Mouse (Mus musculus) bone marrow, adult 2 months (tissue): ENCODE measurements around the gene Pea15a. TPM values are rescaled to one million over a fixed set of nuclear protein-coding genes. Genes with fewer than 3 reads are reported as not detected.

Experiments
- H3K27ac ChIP-seq: fragments of 200-500 bp; 2 replicates; pipeline ENCODE4 v1.5.1; 2012; ENCODE audit warnings: low read depth, mild to moderate bottlenecking, control low read depth, inconsistent platforms, low read length; ENCODE audit not compliant: control insufficient read depth, poor library complexity, insufficient read depth
- H3K4me1 ChIP-seq: fragments of 200-500 bp; 2 replicates; pipeline ENCODE4 v1.6.1; 2011; ENCODE audit warnings: low read length; ENCODE audit not compliant: control insufficient read depth, insufficient read depth
- H3K4me3 ChIP-seq: fragments of 200-500 bp; replicated peaks from 2 replicates; pipeline ENCODE3; 2011; ENCODE audit warnings: mild to moderate bottlenecking, low read depth, low read length, control low read depth; ENCODE audit not compliant: control insufficient read depth
- CTCF ChIP-seq: fragments of 200-500 bp; IDR thresholded peaks from 2 replicates; pipeline ENCODE4 v1.5.1; 2011; ENCODE audit warnings: low read length, control low read depth; ENCODE audit not compliant: control insufficient read depth, insufficient read depth
- POLR2A ChIP-seq: fragments of 200-500 bp; IDR thresholded peaks from 2 replicates; pipeline ENCODE4 v1.6.1; 2011; ENCODE audit warnings: low read depth, mild to moderate bottlenecking, control low read depth, low read length, borderline replicate concordance; ENCODE audit not compliant: control insufficient read depth
- WGBS: fragments of 180-500 bp; shearing (Covaris S2); methylation state at CpG from one replicate; pipeline ENCODE4 v1.1.7; 2018; 5-methylcytosine and 5-hydroxymethylcytosine counted together
- polyA plus RNA-seq: library from polyadenylated mRNA; stranded (reverse); fragments of >200 nt; gene quantifications from 2 replicates; pipeline ENCODE4 v1.2.4, GENCODE M21; 2011; ENCODE audit warnings: low replicate concordance; ENCODE audit not compliant: missing spikeins, insufficient read depth, insufficient read length

The Pea15a gene
- polyA plus RNA-seq, 1 experiment: 28.0 TPM

DNA sequence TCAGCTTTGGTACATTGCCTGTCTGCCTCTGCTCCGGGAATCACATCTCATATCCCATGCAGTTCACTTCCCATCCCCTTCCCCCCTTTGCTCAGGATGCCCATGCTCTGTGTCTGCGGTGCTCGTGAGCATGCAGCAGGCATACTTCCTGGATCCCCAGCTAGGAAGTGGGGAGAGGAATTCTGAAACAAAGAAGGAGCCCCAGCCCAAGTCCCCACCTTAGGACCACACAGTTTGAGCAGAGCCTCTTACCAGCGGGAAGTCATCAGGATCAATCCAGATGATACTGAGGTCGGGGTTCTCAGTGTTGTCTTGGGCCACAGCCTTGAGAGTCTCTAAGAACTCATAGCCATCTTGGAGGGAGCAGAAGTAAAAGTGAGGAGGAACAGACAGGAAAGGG, 6.2 kb upstream of the Pea15a start:
- 74% methylated on average over 5 of the region's 5 CpGs for WGBS
- H3K27ac ChIP-seq: no peak overlapping the region
- TF ChIP-seq CTCF (no peak), POLR2A (no peak)
- H3K4me1 ChIP-seq: no peaks in the 10 kb centered on the region
- no peak overlapping the region for H3K4me3 ChIP-seq

GRCm38 (mm10) chr1:172207111-172207584, 544 bp upstream of the Pea15a start:
- WGBS: 39% methylated on average over 7 of the region's 7 CpGs
- H3K27ac ChIP-seq: no peak overlapping the region
- no peak for TF ChIP-seq POLR2A
- TF ChIP-seq CTCF: no peak
- H3K4me1 ChIP-seq: no peaks in the 10 kb centered on the region
- no peak overlapping the region for H3K4me3 ChIP-seq

DNA sequence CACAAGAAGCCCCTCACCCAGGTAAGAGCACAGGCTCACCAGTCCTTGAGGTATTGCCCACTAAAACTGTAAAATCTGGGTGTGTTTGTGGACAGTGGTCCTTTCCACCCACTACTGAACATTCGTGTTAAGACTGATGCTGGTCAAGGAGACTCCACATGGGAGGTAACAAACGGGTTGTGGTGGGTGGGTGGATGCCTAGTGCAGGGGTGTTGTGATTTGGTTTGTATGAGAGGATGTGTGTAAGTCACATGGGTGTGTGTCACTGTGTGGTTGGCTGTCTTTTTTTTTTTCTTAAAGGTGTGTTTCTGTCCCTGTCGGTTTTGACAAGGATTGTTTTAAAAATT, 890 bp downstream of the Pea15a start:
- Histone ChIP-seq H3K27ac (no peak overlapping the region), H3K4me1 (no peaks in the 10 kb centered on the region), H3K4me3 (no peak overlapping the region)
- TF ChIP-seq POLR2A: no peak
- no peak for TF ChIP-seq CTCF
- 8% methylated on average over 3 of the region's 3 CpGs for WGBS

GRCm38 (mm10) chr1:172204814-172205740, 1.5 kb downstream of the Pea15a start:
- WGBS: 68% methylated on average over 15 of the region's 15 CpGs
- H3K4me1 ChIP-seq: no peaks in the 10 kb centered on the region
- no peak overlapping the region for H3K27ac ChIP-seq
- no peak for TF ChIP-seq CTCF
- no peak for TF ChIP-seq POLR2A
- no peak overlapping the region for H3K4me3 ChIP-seq

DNA sequence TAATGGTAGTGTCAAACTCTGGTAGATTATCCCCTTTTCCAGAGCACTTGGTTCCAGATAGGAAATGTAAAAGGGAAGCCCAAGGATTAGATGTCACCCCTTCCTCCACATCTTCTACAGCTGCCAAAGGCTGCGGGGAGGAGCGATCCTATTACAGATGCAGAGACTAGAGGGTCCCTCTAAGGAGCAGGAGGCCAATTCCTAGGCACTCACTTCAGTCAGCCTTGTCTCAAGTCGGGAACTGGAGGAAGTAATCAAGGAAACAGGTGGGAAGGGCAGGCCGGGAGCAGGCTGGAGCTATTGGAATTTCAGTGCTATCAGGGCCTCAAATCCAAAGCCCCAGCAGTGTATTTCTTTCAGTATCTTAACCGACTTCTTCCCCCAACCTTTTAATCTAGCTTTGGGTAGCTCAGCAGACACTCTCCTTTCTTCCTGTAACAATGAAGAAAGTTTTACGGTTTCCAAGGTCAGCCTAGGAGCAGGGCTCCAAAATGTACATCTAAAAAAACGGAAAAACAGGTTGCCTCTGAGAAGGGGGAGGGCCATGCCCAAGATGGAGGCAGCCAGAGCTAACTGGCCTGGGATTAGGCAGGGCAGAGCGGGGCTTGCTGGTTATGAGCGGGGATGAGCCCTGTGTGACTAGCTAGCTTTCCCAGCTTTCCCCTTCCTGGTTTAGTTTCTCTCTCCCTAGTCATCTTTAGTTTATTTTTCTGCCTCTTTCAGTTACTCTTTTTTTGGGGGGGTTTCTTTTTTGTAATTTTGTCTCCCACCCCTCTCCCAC, 2.4 kb downstream of the Pea15a start:
- 71% methylated on average over 9 of the region's 9 CpGs for WGBS
- Histone ChIP-seq H3K4me1 (no peaks in the 10 kb centered on the region), H3K4me3 (no peak overlapping the region), H3K27ac (no peak overlapping the region)
- no peak for TF ChIP-seq CTCF

DNA sequence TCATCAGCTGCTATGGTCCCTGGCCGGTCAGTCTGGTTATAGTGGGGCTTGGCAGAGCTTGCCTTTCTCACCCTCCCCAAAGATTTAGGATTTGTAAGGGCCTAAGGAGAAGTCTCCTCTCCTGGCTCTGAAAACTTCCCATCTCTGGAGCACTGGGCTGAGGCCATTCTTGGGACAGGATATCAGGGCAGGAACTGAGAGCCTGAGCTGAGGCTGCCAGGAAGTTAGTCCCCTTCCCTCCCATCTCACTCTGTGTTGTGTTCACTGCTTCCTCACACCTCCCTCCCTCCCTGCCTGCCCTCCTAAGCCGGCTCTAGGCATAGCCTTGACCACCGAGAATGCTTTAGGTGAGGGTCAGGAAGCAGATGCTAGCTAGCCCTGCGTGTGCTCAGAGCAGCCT, 3.0 kb downstream of the Pea15a start:
- Histone ChIP-seq H3K4me3 (no peak overlapping the region), H3K4me1 (no peaks in the 10 kb centered on the region), H3K27ac (no peak overlapping the region)
- TF ChIP-seq POLR2A (no peak), CTCF (no peak)
- 24% methylated on average over 4 of the region's 4 CpGs for WGBS

GRCm38 (mm10) chr1:172202894-172203522, 3.6 kb downstream of the Pea15a start:
- no peak overlapping the region for H3K27ac ChIP-seq
- WGBS: 62% methylated on average over 2 of the region's 2 CpGs

More at GRCm38 (mm10) chr1:172202894-172203522, 3.6 kb downstream of the Pea15a start:
- no peaks in the 10 kb centered on the region for H3K4me1 ChIP-seq
- TF ChIP-seq POLR2A (no peak), CTCF (no peak)
- no peak overlapping the region for H3K4me3 ChIP-seq
